Mouse (Mus musculus) heart, postnatal 0 days (tissue): ENCODE data around the gene Fhad1.

Experiments
- CTCF ChIP-seq: IDR thresholded peaks from 2 replicates; pipeline ENCODE4 v1.5.1; 2016; ENCODE audit warnings: antibody characterized with exemption, control low read depth, low read depth
- EP300 ChIP-seq: IDR thresholded peaks from 2 replicates; pipeline ENCODE4 v1.6.1; 2016; ENCODE audit warnings: antibody characterized with exemption, low read depth

DNA sequence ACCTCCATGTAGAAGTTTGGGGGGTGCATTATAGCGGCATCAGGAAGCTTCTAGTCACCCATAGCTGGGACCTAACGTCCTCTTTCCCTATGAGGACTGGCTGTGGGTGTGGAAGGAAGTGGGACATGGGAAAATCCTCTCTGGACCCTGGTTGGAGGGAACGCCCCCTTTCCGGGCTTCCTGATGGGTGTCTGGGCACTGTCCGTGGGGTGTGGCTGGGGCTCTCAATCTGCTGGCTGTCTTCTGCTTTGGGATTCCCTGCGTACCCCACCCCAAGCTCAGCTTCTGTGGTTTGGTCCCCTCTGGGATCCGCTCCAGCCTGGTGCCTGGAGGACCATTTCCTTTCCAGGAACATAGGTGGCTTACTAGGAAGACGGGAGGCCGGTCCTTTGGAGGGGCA, 141.9 kb downstream of the Fhad1 start:
- no peak for TF ChIP-seq CTCF
- TF ChIP-seq EP300: no peak
